Mouse (Mus musculus): ENCODE measurements around the gene Copa. TPM values are rescaled to one million over a fixed set of nuclear protein-coding genes. Genes with fewer than 3 reads are reported as not detected.

Copa gene
- total and polyA plus RNA-seq, 3 experiments, result 81.2 to 118 (median 92.3) TPM

GRCm38 (mm10) chr1:172095202-172095601, 12.9 kb downstream of the Copa start:
- Histone ChIP-seq H3K4me1 (ENCODE audit: control insufficient read depth in 1 of 2, insufficient read depth in 2 of 2, low read length in 2 of 2) (peaks cover 2 to 3% of the 10 kb centered on the region in 2 experiments; a peak in 3 of 4 replicates), H3K9ac (ENCODE audit: control insufficient read depth, low read depth, low read length, poor library complexity, severe bottlenecking) (no peak overlapping the region), H3K27me3 (ENCODE audit: control insufficient read depth in 1 of 2, insufficient read depth in 2 of 2, low read length in 2 of 2) (no peaks in the 10 kb centered on the region), H3K9me3 (replicated peaks; ENCODE audit: insufficient read depth, low read length) (no peaks in the 10 kb centered on the region), H3K4me3 (ENCODE audit: control insufficient read depth in 1 of 2, insufficient read depth in 1 of 2, low read depth in 2 of 2, low read length in 2 of 2) (no peak overlapping the region), H3K36me3 (ENCODE audit: control insufficient read depth in 1 of 2, insufficient read depth in 2 of 2, low read length in 2 of 2) (peaks cover 11 to 26% of the 10 kb centered on the region in 2 experiments), H3K27ac (ENCODE audit: control insufficient read depth, low read depth, low read length) (no peak overlapping the region), H3K79me2 (ENCODE audit: control insufficient read depth, insufficient read depth, low read length, poor library complexity) (peaks cover 1% of the 10 kb centered on the region; the same call in 1 of the 2 replicates)
- peak; percentile 81 for DNase-seq (ENCODE audit: low read depth, low spot score)
- TF ChIP-seq GATA1 (IDR thresholded peaks at IDR 0.05; ENCODE audit: low read depth, low read length), result peak; percentile 46; the same call in 1 of the 2 replicates
- TF ChIP-seq SIN3A (IDR thresholded peaks at IDR 0.05; ENCODE audit: low read length), result peak; percentile 74
- TF ChIP-seq BHLHE40 (IDR thresholded peaks at IDR 0.05; ENCODE audit: borderline replicate concordance, low read depth, low read length), result no peak
- no peak for TF ChIP-seq MAZ (IDR thresholded peaks at IDR 0.05; ENCODE audit: low read depth, low read length)
- peak; percentile 34; the same call in 1 of the 2 replicates for TF ChIP-seq MXI1 (IDR thresholded peaks at IDR 0.05; ENCODE audit: low read depth, low read length)
- TF ChIP-seq ETS1 (IDR thresholded peaks at IDR 0.05; ENCODE audit: low read depth, low read length), result peak; percentile 31; the same call in 1 of the 2 replicates
- TF ChIP-seq TBP (IDR thresholded peaks at IDR 0.05; ENCODE audit: low read depth, low read length), result peak; percentile 14; the same call in 1 of the 2 replicates

DNA sequence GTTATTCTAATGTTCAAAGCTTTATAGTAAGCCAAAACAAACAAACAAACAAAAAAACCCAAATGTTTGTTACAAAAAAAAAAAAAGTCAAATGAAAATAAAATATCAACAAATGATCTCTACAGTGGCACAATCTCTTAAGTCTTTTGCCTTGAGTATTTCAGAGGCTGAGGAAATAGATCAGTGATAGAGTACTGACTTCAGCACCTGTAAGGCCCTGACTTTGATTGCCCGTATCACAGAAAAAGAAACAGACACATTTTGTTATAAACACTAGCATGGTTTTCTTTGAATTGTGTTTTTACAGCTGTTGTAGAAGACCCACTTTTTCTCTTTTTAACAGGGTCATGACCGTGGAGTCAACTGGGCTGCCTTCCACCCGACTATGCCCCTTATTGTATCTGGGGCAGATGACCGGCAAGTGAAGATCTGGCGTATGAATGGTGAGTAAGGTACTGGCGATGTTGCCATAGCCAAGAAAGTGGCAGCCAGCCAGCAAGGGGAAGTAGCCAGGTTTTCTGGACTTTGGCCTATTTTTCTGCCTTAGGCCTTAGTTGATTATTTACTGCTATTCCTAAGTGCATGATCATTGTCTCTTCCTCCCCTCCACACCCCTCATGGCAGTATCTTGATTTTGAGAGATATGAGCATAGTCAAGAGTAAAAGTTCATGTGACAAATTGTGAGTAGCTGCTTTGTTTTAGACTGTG, 17.1 kb downstream of the Copa start:
- peaks cover 2 to 3% of the 10 kb centered on the region in 2 experiments; a peak in 3 of 4 replicates for H3K4me1 ChIP-seq (ENCODE audit: control insufficient read depth in 1 of 2, insufficient read depth in 2 of 2, low read length in 2 of 2)
- H3K79me2 ChIP-seq (ENCODE audit: control insufficient read depth, insufficient read depth, low read length, poor library complexity), result no peaks in the 10 kb centered on the region
- H3K4me3 ChIP-seq (ENCODE audit: control insufficient read depth in 1 of 2, insufficient read depth in 1 of 2, low read depth in 2 of 2, low read length in 2 of 2), result no peak overlapping the region
- TF ChIP-seq ZNF384 (IDR thresholded peaks at IDR 0.05; ENCODE audit: low read depth, low read length) (no peak), POLR2A (IDR thresholded peaks at IDR 0.05; ENCODE audit: control insufficient read depth in 1 of 2, insufficient read depth in 1 of 2, low read depth in 1 of 2, low read length in 2 of 2, poor library complexity in 1 of 2) (no peak), RCOR1 (IDR thresholded peaks at IDR 0.05; ENCODE audit: low read depth, low read length) (no peak), MAX (IDR thresholded peaks at IDR 0.05; ENCODE audit: low read length) (no peak), TBP (IDR thresholded peaks at IDR 0.05; ENCODE audit: low read depth, low read length) (no peak), ZC3H11A (IDR thresholded peaks at IDR 0.05; ENCODE audit: low read depth, low read length) (no peak), JUND (IDR thresholded peaks at IDR 0.05; ENCODE audit: low read depth, low read length) (no peak)
- peaks cover 11 to 37% of the 10 kb centered on the region in 2 experiments for H3K36me3 ChIP-seq (ENCODE audit: control insufficient read depth in 1 of 2, insufficient read depth in 2 of 2, low read length in 2 of 2)
- H3K27me3 ChIP-seq (ENCODE audit: control insufficient read depth in 1 of 2, insufficient read depth in 2 of 2, low read length in 2 of 2), result no peaks in the 10 kb centered on the region
- H3K9me3 ChIP-seq (replicated peaks; ENCODE audit: insufficient read depth, low read length), result no peaks in the 10 kb centered on the region
- H3K27ac ChIP-seq (ENCODE audit: control insufficient read depth, low read depth, low read length), result no peak overlapping the region
- DNase-seq (ENCODE audit: low read depth, low spot score), result no peak
- no peak overlapping the region for H3K9ac ChIP-seq (ENCODE audit: control insufficient read depth, low read depth, low read length, poor library complexity, severe bottlenecking)

DNA sequence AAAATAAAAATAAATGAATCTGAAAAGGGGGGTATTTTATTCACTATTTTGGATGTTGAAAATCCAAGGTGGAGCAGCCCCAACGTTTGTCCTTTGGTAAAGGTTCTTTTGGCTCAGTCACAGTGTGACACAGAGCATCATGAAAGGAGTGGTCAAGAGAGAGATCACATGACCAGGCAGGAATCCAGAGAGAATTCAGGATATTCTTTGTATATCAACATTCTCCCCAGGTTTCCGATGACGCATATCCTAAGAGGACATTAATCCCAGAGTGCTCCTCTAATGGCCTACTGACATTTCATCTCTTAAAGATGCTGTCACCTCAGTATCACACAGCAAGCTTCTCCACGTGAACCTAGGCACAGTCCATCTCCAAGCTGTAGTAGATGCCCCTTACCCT, 21.3 kb downstream of the Copa start:
- Histone ChIP-seq H3K27me3 (ENCODE audit: control insufficient read depth in 1 of 2, insufficient read depth in 2 of 2, low read length in 2 of 2) (no peaks in the 10 kb centered on the region), H3K4me3 (ENCODE audit: control insufficient read depth in 1 of 2, insufficient read depth in 1 of 2, low read depth in 2 of 2, low read length in 2 of 2) (no peak overlapping the region), H3K9me3 (replicated peaks; ENCODE audit: insufficient read depth, low read length) (no peaks in the 10 kb centered on the region), H3K36me3 (ENCODE audit: control insufficient read depth in 1 of 2, insufficient read depth in 2 of 2, low read length in 2 of 2) (peaks cover 0 to 44% of the 10 kb centered on the region in 2 experiments; a peak in 2 of 4 replicates), H3K9ac (ENCODE audit: control insufficient read depth, low read depth, low read length, poor library complexity, severe bottlenecking) (no peak overlapping the region), H3K4me1 (ENCODE audit: control insufficient read depth in 1 of 2, insufficient read depth in 2 of 2, low read length in 2 of 2) (no peaks in the 10 kb centered on the region), H3K79me2 (ENCODE audit: control insufficient read depth, insufficient read depth, low read length, poor library complexity) (no peaks in the 10 kb centered on the region), H3K27ac (ENCODE audit: control insufficient read depth, low read depth, low read length) (no peak overlapping the region)
- no peak for TF ChIP-seq GATA1 (IDR thresholded peaks at IDR 0.05; ENCODE audit: low read depth, low read length)
- TF ChIP-seq SMC3 (IDR thresholded peaks at IDR 0.05; ENCODE audit: low read depth, low read length), result no peak
- no peak for TF ChIP-seq ZMIZ1 (IDR thresholded peaks at IDR 0.05; ENCODE audit: low read depth, low read length)
- TF ChIP-seq ETS1 (IDR thresholded peaks at IDR 0.05; ENCODE audit: low read depth, low read length), result no peak
- TF ChIP-seq UBTF (IDR thresholded peaks at IDR 0.05; ENCODE audit: borderline replicate concordance, insufficient read depth, low read depth, low read length), result no peak
- no peak for TF ChIP-seq USF1 (IDR thresholded peaks at IDR 0.05; ENCODE audit: low read depth, low read length)
- no peak for TF ChIP-seq RAD21 (IDR thresholded peaks at IDR 0.05; ENCODE audit: low read depth, low read length)
- TF ChIP-seq NRF1 (IDR thresholded peaks at IDR 0.05; ENCODE audit: insufficient read depth, low read depth, low read length, poor library complexity, severe bottlenecking), result no peak
- no peak for DNase-seq (ENCODE audit: low read depth, low spot score)
